Mouse (Mus musculus) ES-E14 (cell line): Measurements from ENCODE around the gene 9230112D13Rik.

ENCODE experiments used
- CHD2 ChIP-seq: IDR thresholded peaks from 2 replicates; pipeline ENCODE4 v1.6.1; 2014; ENCODE audit warnings: mild to moderate bottlenecking, low read depth, low read length, inconsistent platforms
- HCFC1 ChIP-seq: IDR thresholded peaks from 2 replicates; pipeline ENCODE4 v1.6.1; 2012; ENCODE audit warnings: low read length, inconsistent platforms, borderline replicate concordance; ENCODE audit not compliant: insufficient read depth
- ZC3H11A ChIP-seq: IDR thresholded peaks from 2 replicates; pipeline ENCODE4 v1.6.1; 2012; ENCODE audit warnings: low read depth, mild to moderate bottlenecking, inconsistent platforms, low read length, borderline replicate concordance

DNA sequence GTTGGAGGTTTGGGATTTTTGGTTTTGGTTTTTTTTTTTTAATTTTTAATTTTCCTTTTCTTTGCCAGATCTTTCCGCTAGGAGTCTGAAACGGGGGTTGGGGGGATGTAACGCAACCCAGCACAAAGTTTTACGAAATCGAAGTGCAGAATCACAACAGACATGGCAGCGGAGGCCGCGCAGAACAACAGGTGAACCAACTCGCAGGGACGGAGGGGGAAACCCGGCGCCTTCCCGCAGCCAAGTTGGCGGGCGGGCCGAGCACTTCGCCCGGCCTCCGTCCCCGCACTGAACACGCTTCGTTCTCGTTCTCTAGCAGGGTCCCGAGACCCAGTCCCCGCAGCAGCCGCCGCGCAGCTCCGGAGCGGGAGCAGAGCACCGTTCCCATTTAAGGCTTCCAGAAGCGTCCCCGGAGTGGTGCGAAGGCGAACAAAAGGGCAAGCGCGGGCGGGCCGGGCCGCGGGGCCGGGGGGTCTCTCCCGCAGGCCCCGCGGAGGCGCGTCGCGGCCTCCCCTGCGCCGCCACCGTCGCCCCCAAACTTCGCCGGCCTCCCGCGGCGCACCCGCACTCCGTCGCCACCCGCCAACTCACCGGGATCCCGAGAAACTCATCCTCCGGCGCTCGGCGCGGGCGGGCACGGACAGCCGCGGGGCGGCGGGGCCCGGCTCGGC is 20.7 kb downstream of the 9230112D13Rik start:
- TF ChIP-seq ZC3H11A (no peak), CHD2 (no peak), HCFC1 (0 out of 2 replicates have a peak, but pooled peaks have one; percentile 56)
